Mouse (Mus musculus): ENCODE measurements around the gene Rbm43. TPM values are rescaled to one million over a fixed set of nuclear protein-coding genes. Genes with fewer than 3 reads are reported as not detected.

Gene Rbm43
- 11.9 and 12.1 TPM in 2 replicates for polyA plus RNA-seq (2015; fragmentation: Nextera tagmentation; extraction: Ambion mirVana)

- WGBS (ENCODE audit: insufficient replicate concordance): under 1% methylated on average over 48 of the region's 48 CpGs
- TF ChIP-seq EP300 (IDR thresholded peaks at IDR 0.05; ENCODE audit: low read depth): no peak
- peak; percentile 55 for TF ChIP-seq CTCF (IDR thresholded peaks at IDR 0.05; ENCODE audit: low read depth)
- H3K4me1 ChIP-seq (ENCODE audit: insufficient read depth): peaks cover 16% of the 10 kb centered on the region
Measured at GRCm38 (mm10) chr2:51934574-51935334, at the start of gene Rbm43. Gene Rbm43 (minus strand): TSS chr2:51935163.

DNA sequence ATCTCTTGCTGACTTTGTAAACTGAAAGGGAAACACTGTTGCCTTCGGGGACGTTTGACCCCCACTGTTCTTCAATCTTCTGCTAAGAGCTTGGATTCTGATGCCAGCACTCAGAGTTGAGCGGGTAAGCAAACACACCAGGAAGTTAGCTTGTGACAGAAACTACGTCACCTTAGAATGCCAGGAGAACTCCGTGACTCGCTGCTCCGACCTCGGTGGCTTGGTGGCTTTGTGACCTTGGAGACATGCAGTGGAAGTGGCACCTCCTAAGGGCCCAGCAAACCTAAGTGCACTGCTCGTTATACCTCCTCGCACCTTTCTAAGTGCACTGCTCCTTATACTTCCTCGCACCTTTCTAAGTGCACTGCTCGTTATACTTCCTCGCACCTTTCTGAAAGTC, 47.3 kb upstream of the Rbm43 start:
- Histone ChIP-seq H3K9ac (replicated peaks) (no peak overlapping the region), H3K27ac (ENCODE audit: low read depth) (no peak overlapping the region), H3K27me3 (ENCODE audit: insufficient read depth, low read length) (no peaks in the 10 kb centered on the region), H3K4me3 (ENCODE audit: low read depth, low read length) (peak overlapping the region; percentile 14), H3K4me1 (ENCODE audit: insufficient read depth) (no peaks in the 10 kb centered on the region), H3K36me3 (replicated peaks; ENCODE audit: insufficient read depth, low read length) (no peaks in the 10 kb centered on the region), H3K4me2 (ENCODE audit: low read depth, low read length) (peak overlapping the region; percentile 54), H3K9me3 (ENCODE audit: low read length) (peaks cover 3% of the 10 kb centered on the region; the same call in 1 of the 2 replicates)
- TF ChIP-seq EP300 (IDR thresholded peaks at IDR 0.05; ENCODE audit: low read depth) (no peak), CTCF (IDR thresholded peaks at IDR 0.05; ENCODE audit: low read depth) (no peak)
- DNase-seq (no peak), ATAC-seq (0 out of 2 replicates have a peak, but pooled peaks have one; percentile 10)
- WGBS (ENCODE audit: insufficient replicate concordance): 29% methylated on average over 13 of the region's 13 CpGs

More at GRCm38 (mm10) chr2:51934574-51935334, at the start of gene Rbm43:
- ATAC-seq (peak; percentile 74), DNase-seq (peak; percentile 85)
- Histone ChIP-seq H3K9ac (replicated peaks) (peak within 1 kb of the TSS; percentile 90), H3K27me3 (ENCODE audit: insufficient read depth, low read length) (no peaks in the 10 kb centered on the region), H3K36me3 (replicated peaks; ENCODE audit: insufficient read depth, low read length) (0 out of 2 replicates have a peak, but pooled peaks cover 7% of the 10 kb centered on the region), H3K4me3 (ENCODE audit: low read depth, low read length) (peak within 1 kb of the TSS; percentile 91), H3K4me2 (ENCODE audit: low read depth, low read length) (peak within 1 kb of the TSS; percentile 87), H3K9me3 (ENCODE audit: low read length) (no peaks in the 10 kb centered on the region), H3K27ac (ENCODE audit: low read depth) (peak within 1 kb of the TSS; percentile 94)

- Histone ChIP-seq H3K27ac (ENCODE audit: low read depth) (0 out of 2 replicates have a peak overlapping the region, but pooled peaks have one; percentile 7), H3K4me1 (ENCODE audit: insufficient read depth) (no peaks in the 10 kb centered on the region), H3K9ac (replicated peaks) (no peak overlapping the region), H3K36me3 (replicated peaks; ENCODE audit: insufficient read depth, low read length) (no peaks in the 10 kb centered on the region), H3K27me3 (ENCODE audit: insufficient read depth, low read length) (no peaks in the 10 kb centered on the region), H3K9me3 (ENCODE audit: low read length) (peaks cover 3% of the 10 kb centered on the region; the same call in 1 of the 2 replicates), H3K4me3 (ENCODE audit: low read depth, low read length) (peak overlapping the region; percentile 14; the same call in 1 of the 2 replicates), H3K4me2 (ENCODE audit: low read depth, low read length) (peak overlapping the region; percentile 54)
- DNase-seq: peak; percentile 15
- TF ChIP-seq CTCF (IDR thresholded peaks at IDR 0.05; ENCODE audit: low read depth) (no peak), EP300 (IDR thresholded peaks at IDR 0.05; ENCODE audit: low read depth) (no peak)
- 23% methylated on average over 11 of the region's 11 CpGs for WGBS (ENCODE audit: insufficient replicate concordance)
- ATAC-seq: no peak
Measured at GRCm38 (mm10) chr2:51981630-51982029, 46.7 kb upstream of the Rbm43 start.

GRCm38 (mm10) chr2:51973410-51973968, 38.5 kb upstream of the Rbm43 start, which contains the start of gene Nmi:
Gene Nmi (minus strand): TSS chr2:51973494.
- peak within 1 kb of the TSS; percentile 82 for H3K9ac ChIP-seq (replicated peaks)
- no peak for DNase-seq
- H3K36me3 ChIP-seq (replicated peaks; ENCODE audit: insufficient read depth, low read length): no peaks in the 10 kb centered on the region
- peak within 1 kb of the TSS; percentile 69 for H3K4me3 ChIP-seq (ENCODE audit: low read depth, low read length)
- H3K4me2 ChIP-seq (ENCODE audit: low read depth, low read length): peak within 1 kb of the TSS; percentile 65
- no peaks in the 10 kb centered on the region for H3K9me3 ChIP-seq (ENCODE audit: low read length)
- peak; percentile 42 for ATAC-seq
- no peak for TF ChIP-seq EP300 (IDR thresholded peaks at IDR 0.05; ENCODE audit: low read depth)
- TF ChIP-seq CTCF (IDR thresholded peaks at IDR 0.05; ENCODE audit: low read depth): no peak
- WGBS (ENCODE audit: insufficient replicate concordance): 65% methylated on average over 9 of the region's 9 CpGs
- H3K27ac ChIP-seq (ENCODE audit: low read depth): peak within 1 kb of the TSS; percentile 95
- H3K27me3 ChIP-seq (ENCODE audit: insufficient read depth, low read length): no peaks in the 10 kb centered on the region
- H3K4me1 ChIP-seq (ENCODE audit: insufficient read depth): peaks cover 7% of the 10 kb centered on the region

DNA sequence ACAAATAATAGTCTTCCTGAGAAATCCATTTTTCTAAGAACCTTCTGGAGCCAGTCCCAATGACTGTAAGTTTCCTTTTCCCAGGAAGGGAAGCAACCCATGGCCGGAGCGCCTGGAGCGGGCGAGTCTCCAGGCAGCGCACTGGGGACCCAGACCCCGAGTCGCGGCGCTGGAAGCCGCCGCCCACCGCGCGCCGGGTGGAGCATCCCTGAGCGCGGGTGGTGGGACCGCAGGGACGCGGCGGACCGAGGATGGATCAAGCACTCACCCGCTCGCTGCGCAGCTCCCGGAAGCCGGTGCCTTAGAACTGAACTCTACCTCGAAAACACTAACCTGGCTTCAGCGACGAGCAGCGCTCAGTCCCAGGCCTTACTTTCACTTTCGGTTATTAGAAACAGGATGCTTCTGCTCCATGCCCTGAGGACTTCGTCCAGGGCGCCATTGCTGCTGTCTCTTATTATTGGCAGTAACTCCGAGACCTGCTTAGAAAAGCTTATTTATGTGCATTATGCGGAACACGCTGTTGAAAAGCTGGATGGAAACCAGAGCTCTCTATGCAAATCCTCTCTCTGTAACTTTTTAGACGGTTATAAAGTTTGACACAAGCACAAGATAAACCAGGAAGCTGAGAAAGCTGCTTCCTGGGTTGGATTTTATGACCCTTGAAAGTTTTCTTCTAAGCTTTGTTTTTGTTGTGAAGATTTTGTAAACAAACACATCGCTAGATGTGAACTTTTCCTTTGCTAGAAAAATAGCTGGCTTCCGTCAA, 37.9 kb upstream of the Rbm43 start:
- peaks cover 7% of the 10 kb centered on the region for H3K4me1 ChIP-seq (ENCODE audit: insufficient read depth)
- peak; percentile 75 for DNase-seq
- no peaks in the 10 kb centered on the region for H3K9me3 ChIP-seq (ENCODE audit: low read length)
- peak overlapping the region; percentile 69 for H3K4me3 ChIP-seq (ENCODE audit: low read depth, low read length)
- peak overlapping the region; percentile 82 for H3K9ac ChIP-seq (replicated peaks)
- WGBS (ENCODE audit: insufficient replicate concordance): 4% methylated on average over 40 of the region's 40 CpGs
- TF ChIP-seq EP300 (IDR thresholded peaks at IDR 0.05; ENCODE audit: low read depth) (no peak), CTCF (IDR thresholded peaks at IDR 0.05; ENCODE audit: low read depth) (no peak)
- peak; percentile 91 for ATAC-seq
- no peaks in the 10 kb centered on the region for H3K36me3 ChIP-seq (replicated peaks; ENCODE audit: insufficient read depth, low read length)
- H3K27me3 ChIP-seq (ENCODE audit: insufficient read depth, low read length): no peaks in the 10 kb centered on the region
- peak overlapping the region; percentile 65 for H3K4me2 ChIP-seq (ENCODE audit: low read depth, low read length)
- peak overlapping the region; percentile 95 for H3K27ac ChIP-seq (ENCODE audit: low read depth)
